Mouse (Mus musculus): ENCODE measurements around the gene Xpo4. TPM values are rescaled to one million over a fixed set of nuclear protein-coding genes. Genes with fewer than 3 reads are reported as not detected.

The Xpo4 gene
- polyA plus RNA-seq, 1 experiment from 2014 or later = 36.7 TPM

Other genes starting within 250 kb of the Xpo4 start
- gene Ift88, start 241.4 kb downstream of the Xpo4 start, polyA plus RNA-seq (2014; fragmentation: Nextera tagmentation; extraction: Ambion mirVana) = 16.2 and 22.5 TPM in 2 replicates
- 1.2 and 2.5 TPM in 2 replicates for gene Il17d, start 140.7 kb downstream of the Xpo4 start, polyA plus RNA-seq (2014; fragmentation: Nextera tagmentation; extraction: Ambion mirVana)
- gene Eef1akmt1, start 93.8 kb downstream of the Xpo4 start, polyA plus RNA-seq (2014; fragmentation: Nextera tagmentation; extraction: Ambion mirVana) = 102 and 131 TPM in 2 replicates
- not detected in 2 replicates for gene Gm49361, start 80.7 kb upstream of the Xpo4 start, polyA plus RNA-seq (2014; fragmentation: Nextera tagmentation; extraction: Ambion mirVana)
- gene Lats2, start 93.0 kb upstream of the Xpo4 start, polyA plus RNA-seq (2014; fragmentation: Nextera tagmentation; extraction: Ambion mirVana) = 12.6 and 21.5 TPM in 2 replicates
- gene Sap18, start 132.8 kb upstream of the Xpo4 start, polyA plus RNA-seq (2014; fragmentation: Nextera tagmentation; extraction: Ambion mirVana) = 37.2 and 49.1 TPM in 2 replicates
- 32.1 and 51.9 TPM in 2 replicates for gene Ska3, start 160.8 kb upstream of the Xpo4 start, polyA plus RNA-seq (2014; fragmentation: Nextera tagmentation; extraction: Ambion mirVana)
- gene Mrpl57, start 160.8 kb upstream of the Xpo4 start, polyA plus RNA-seq (2014; fragmentation: Nextera tagmentation; extraction: Ambion mirVana) = 161 and 166 TPM in 2 replicates
- gene Zdhhc20, start 224.8 kb upstream of the Xpo4 start, polyA plus RNA-seq (2014; fragmentation: Nextera tagmentation; extraction: Ambion mirVana) = 66.8 and 69.0 TPM in 2 replicates